Mouse (Mus musculus) naive thymus-derived CD4-positive, alpha-beta T cell, adult 5 months (primary cell): Measurements from ENCODE around the gene Rnf183. TPM values are rescaled to one million over a fixed set of nuclear protein-coding genes. Genes with fewer than 3 reads are reported as not detected.

Source experiments
- polyA plus RNA-seq: library from polyadenylated mRNA; unstranded; fragments of 100-300 nt; shearing (Covaris generic); gene quantifications from one replicate; pipeline ENCODE4 v1.2.1, GENCODE M21; 2017

Gene Rnf183
- polyA plus RNA-seq = not detected

DNA sequence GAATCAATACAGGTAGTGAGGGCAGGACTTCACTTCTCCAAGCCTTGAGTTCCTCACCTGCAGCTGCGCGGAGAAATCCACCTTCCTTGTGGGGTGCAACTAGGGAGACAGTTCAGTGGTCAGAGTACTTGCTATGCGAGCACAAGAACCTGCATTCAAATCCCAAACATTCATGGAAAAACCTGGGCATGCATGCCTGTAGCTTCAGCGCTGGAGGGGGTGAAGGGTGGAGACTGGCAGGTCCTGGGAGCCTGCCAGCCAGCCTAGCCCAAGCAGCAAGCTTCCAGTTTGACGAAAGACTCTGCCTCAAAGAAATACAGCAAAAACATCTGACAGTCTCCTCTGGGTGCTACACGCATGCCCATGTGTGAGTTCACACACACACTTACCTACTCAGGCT is at the start of gene Rnf183:
Gene Rnf183 (minus strand): TSS at position 172 of the 400 bp plus-strand sequence.

DNA sequence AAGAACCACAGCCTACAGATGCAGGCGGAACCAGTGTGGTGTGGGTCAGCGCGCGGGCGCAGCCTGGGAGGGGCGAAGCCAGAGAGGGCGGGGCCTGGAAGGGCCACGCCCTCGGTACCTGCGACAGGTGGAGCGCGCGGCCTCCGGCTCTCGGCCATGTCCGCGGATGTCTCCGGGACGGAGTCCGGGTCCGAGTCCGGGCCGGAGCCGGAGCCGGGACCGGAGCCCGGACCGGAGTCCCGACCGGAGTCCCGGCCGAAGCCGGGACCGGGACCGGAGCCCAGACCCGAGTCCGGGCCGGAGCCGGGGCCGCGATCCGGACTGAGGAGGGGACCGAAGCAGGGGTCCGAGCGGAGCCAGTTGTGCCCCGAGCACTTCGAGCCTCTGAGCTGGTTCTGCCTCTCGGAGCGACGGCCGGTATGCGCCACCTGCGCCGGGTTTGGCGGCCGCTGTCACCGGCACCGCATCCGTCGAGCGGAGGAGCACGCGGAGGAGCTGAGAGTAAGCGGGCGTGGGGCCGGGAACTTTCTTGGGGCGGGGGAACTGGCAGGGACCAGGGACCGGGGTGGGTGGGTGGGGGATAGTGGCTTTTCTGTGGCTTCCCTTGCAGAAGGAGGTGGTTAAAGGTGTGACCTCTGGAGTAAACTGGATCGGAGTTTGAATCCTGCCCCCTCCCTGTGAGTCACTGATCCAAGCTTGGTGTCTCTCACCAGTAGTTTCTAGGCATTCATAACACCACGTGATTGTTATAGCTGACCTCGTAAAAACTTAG is 45.1 kb upstream of the Rnf183 start, which contains the start of gene Bspry:
Gene Bspry (plus strand): TSS at position 117 of the 772 bp plus-strand sequence.

DNA sequence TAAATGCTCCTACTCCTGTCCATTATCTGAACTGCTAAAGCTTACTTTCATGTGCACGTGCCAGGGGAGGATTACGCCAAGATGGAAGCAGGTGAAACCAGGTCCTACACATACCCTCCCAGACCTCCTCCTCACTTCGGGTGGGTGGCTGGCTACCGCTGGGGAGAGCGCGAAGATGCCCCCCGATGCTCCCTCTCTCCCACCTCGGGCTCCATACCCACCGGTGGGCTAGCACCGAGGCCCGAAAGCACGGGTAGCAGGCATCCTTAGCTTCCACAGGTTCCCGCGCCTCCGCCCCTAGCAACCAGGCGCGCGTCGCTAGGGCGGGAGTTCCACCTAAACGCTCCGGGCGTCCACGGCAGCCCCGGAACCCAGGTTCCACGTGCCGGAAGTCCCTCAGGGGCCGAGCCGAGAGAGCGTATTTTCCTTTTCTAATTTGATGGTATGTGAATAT is 35.6 kb upstream of the Rnf183 start, which contains the start of gene Wdr31:
Gene Wdr31 (minus strand): TSS at position 299 of the 454 bp plus-strand sequence.

DNA sequence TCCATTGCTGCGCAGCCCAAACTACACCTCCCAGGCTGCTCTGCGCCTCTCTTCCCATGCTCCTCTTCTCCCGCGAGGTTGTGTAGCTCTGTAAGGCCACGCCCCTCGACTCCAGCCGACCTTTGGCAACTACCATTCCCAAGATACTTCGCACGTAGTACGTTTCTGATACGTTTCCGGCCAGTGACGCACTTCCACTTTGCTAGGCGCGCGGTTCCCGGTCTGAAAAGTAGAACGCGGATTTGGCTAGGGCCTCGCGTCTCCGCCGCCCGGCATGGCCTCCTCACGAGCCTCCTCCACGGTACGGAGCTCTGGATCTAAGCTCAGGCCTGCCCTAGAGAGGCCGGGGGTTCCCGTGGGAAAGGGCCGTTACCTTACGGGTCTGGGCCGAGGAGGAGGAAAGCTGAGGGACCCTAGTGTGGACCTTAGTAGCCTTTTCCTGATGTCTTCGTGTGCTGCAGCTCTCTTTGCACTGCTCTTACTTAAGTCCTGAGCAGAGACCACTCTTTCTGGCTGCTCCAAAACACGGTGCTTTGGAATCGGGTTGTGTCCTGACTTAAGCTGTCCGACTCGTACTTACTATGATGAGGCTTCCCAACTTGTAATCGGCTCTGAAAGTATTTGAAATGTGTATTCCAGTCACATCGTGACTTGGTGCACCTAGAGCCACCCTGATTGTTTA is 26.3 kb downstream of the Rnf183 start, which contains the start of the genes Cdc26 and Prpf4:
Gene Cdc26 (minus strand): TSS at position 42 of the 682 bp plus-strand sequence.
Gene Prpf4 (plus strand): TSS at position 197 of the 682 bp plus-strand sequence.

Other genes starting within 250 kb of the Rnf183 start
- gene Zfp37, start 204.2 kb downstream of the Rnf183 start, polyA plus RNA-seq = not detected
- 11.9 TPM for gene Slc31a2, start 172.7 kb downstream of the Rnf183 start, polyA plus RNA-seq
- gene Fkbp15, start 74.7 kb downstream of the Rnf183 start, polyA plus RNA-seq = 51.5 TPM
- gene Slc31a1, start 74.5 kb downstream of the Rnf183 start, polyA plus RNA-seq = 14.3 TPM
- 69.4 TPM for gene Cdc26, start 26.6 kb downstream of the Rnf183 start, polyA plus RNA-seq
- gene Prpf4, start 26.5 kb downstream of the Rnf183 start, polyA plus RNA-seq = 27.2 TPM
- gene Wdr31, start 35.6 kb upstream of the Rnf183 start, polyA plus RNA-seq = 0.21 TPM
- gene Bspry, start 44.8 kb upstream of the Rnf183 start, polyA plus RNA-seq = 0.42 TPM
- 0.29 TPM for gene Hdhd3, start 68.2 kb upstream of the Rnf183 start, polyA plus RNA-seq
- 13.4 TPM for gene Alad, start 84.7 kb upstream of the Rnf183 start, polyA plus RNA-seq
- gene Pole3, start 89.8 kb upstream of the Rnf183 start, polyA plus RNA-seq = 21.3 TPM
- 0.45 TPM for gene 4933430I17Rik, start 90.1 kb upstream of the Rnf183 start, polyA plus RNA-seq
- gene Rgs3, start 124.6 kb upstream of the Rnf183 start, polyA plus RNA-seq = 35.5 TPM